In genomic region chr12:40522468-40522867, GRCm38 (mm10) we compare ENCODE assay signal across 22 mouse cellular contexts.
DNase-seq lines count a peak whose midpoint lies in the region; TF ChIP-seq lines count a peak whose summit lies in the region.
"Had no signal": no experiment of that assay in that cellular context is flagged by ENCODE, and none has a peak within 500 bp of the region (broad histone marks: within the 10 kb centered on the region; RNA-seq: fewer than 3 reads in every experiment).

No protein-coding gene starts in this region.

- no peak for TF ChIP-seq POLR2A in liver, adult 2 months (IDR thresholded peaks at IDR 0.05; ENCODE audit: extremely low read depth, insufficient read depth, low read length)

- no peaks in the 10 kb centered on the region for H3K36me3 ChIP-seq in liver, adult 2 months (ENCODE audit: control insufficient read depth, insufficient read depth, low read length)
- H3K36me3 ChIP-seq in macrophage (ENCODE audit: inconsistent target) = no peaks in the 10 kb centered on the region
- H3K36me3 ChIP-seq in splenic B cell, adult 2 months (ENCODE audit: control insufficient read depth, insufficient read depth, low read length, poor library complexity, severe bottlenecking) = no peaks in the 10 kb centered on the region
- no peaks in the 10 kb centered on the region for H3K36me3 ChIP-seq in forebrain, embryonic 10.5 days (replicated peaks)
- H3K36me3 ChIP-seq: forebrain, embryonic 15.5 days; hindbrain, embryonic 12.5 days; liver, embryonic 12.5 days; neural tube, embryonic 12.5 days had no signal

- DNase-seq in liver, adult 2 months (ENCODE audit: extremely low read depth, low read depth, low spot score) = peak; percentile 37
- no peak for DNase-seq in liver
- peak; percentile 1 to 2 for DNase-seq in B cell, adult 2 months
- DNase-seq in splenic B cell, adult 2 months (ENCODE audit: low read depth, low spot score) = peak; percentile 40
- no peak for DNase-seq in right cerebral cortex, postnatal 4 days
- DNase-seq in forebrain, embryonic 10.5 days (ENCODE audit: extremely low spot score, low spot score) = no peak
- DNase-seq: adrenal gland, adult 8-10 months; cerebellum, adult 8-10 months; cerebellum, postnatal 36 days; kidney, adult 11 months; kidney, postnatal 4 days; lung, adult 18-20 months; lung, postnatal 4 days; right cerebral cortex, adult 18-20 months; thymus, adult 2 months; thymus, postnatal 4 days had no signal

- no peaks in the 10 kb centered on the region for H3K27me3 ChIP-seq in liver, adult 2 months (ENCODE audit: control insufficient read depth, insufficient read depth, low read length)
- no peaks in the 10 kb centered on the region for H3K27me3 ChIP-seq in splenic B cell, adult 2 months (ENCODE audit: control insufficient read depth, insufficient read depth, low read length, poor library complexity, severe bottlenecking)
- H3K27me3 ChIP-seq in forebrain, embryonic 10.5 days (ENCODE audit: poor library complexity, severe bottlenecking) = no peaks in the 10 kb centered on the region
- H3K27me3 ChIP-seq: forebrain, embryonic 15.5 days; hindbrain, embryonic 12.5 days; liver, embryonic 12.5 days; neural tube, embryonic 12.5 days had no signal

- H3K9me3 ChIP-seq in forebrain, embryonic 10.5 days = no peaks in the 10 kb centered on the region
- H3K9me3 ChIP-seq: forebrain, embryonic 15.5 days; hindbrain, embryonic 12.5 days; liver, embryonic 12.5 days; neural tube, embryonic 12.5 days had no signal

- no peak overlapping the region for H3K27ac ChIP-seq in liver, adult 2 months (replicated peaks; ENCODE audit: insufficient read depth, low read depth, low read length)
- peak overlapping the region; percentile 81 for H3K27ac ChIP-seq in macrophage
- H3K27ac ChIP-seq in forebrain, embryonic 10.5 days = no peak overlapping the region
- H3K27ac ChIP-seq: forebrain, embryonic 15.5 days; hindbrain, embryonic 12.5 days; liver, embryonic 12.5 days; neural tube, embryonic 12.5 days; stomach, postnatal 0 days had no signal

- no peak overlapping the region for H3K4me3 ChIP-seq in liver, adult 2 months (ENCODE audit: insufficient read depth, low read depth, low read length)
- H3K4me3 ChIP-seq in macrophage (ENCODE audit: inconsistent target) = no peak overlapping the region; the same call in 1 of the 2 replicates
- no peak overlapping the region for H3K4me3 ChIP-seq in forebrain, embryonic 10.5 days
- H3K4me3 ChIP-seq: forebrain, embryonic 15.5 days; hindbrain, embryonic 12.5 days; liver, embryonic 12.5 days; neural tube, embryonic 12.5 days had no signal

- no peak for TF ChIP-seq CTCF in liver, adult 2 months (IDR thresholded peaks at IDR 0.05; ENCODE audit: low read depth, low read length)

- WGBS in liver, adult 2 months = 85% methylated on average over 4 of the region's 4 CpGs
- 17% methylated on average over 4 of the region's 4 CpGs for WGBS in macrophage (ENCODE audit: missing documents)
- 96% methylated on average over 4 of the region's 4 CpGs for WGBS in forebrain, embryonic 10.5 days

- H3K9ac ChIP-seq in liver, adult 2 months (ENCODE audit: low read depth, low read length) = no peak overlapping the region
- H3K9ac ChIP-seq: forebrain, embryonic 15.5 days; hindbrain, embryonic 12.5 days; liver, embryonic 12.5 days; neural tube, embryonic 12.5 days had no signal

- peaks cover 11% of the 10 kb centered on the region; the same call in 1 of the 2 replicates for H3K79me2 ChIP-seq in liver, adult 2 months (ENCODE audit: control insufficient read depth, insufficient read depth, low read length)
- H3K79me2 ChIP-seq in macrophage (ENCODE audit: inconsistent target) = peaks cover 20% of the 10 kb centered on the region; the same call in 1 of the 2 replicates

- peaks cover 3% of the 10 kb centered on the region; the same call in 1 of the 2 replicates for H3K4me1 ChIP-seq in liver, adult 2 months (ENCODE audit: control insufficient read depth, insufficient read depth, low read length)
- H3K4me1 ChIP-seq in forebrain, embryonic 10.5 days = no peaks in the 10 kb centered on the region
- H3K4me1 ChIP-seq: forebrain, embryonic 15.5 days; hindbrain, embryonic 12.5 days; liver, embryonic 12.5 days; neural tube, embryonic 12.5 days had no signal

Comparison
In these comparisons a context has a peak if more than half of its experiments do, and no peak if none do; other contexts are left out.
1. DNase-seq: peak in liver, adult 2 months (single experiment), B cell, adult 2 months (2 of 2) and splenic B cell, adult 2 months (single experiment); none in liver (single experiment), right cerebral cortex, postnatal 4 days (single experiment) and forebrain, embryonic 10.5 days (single experiment).